Mouse (Mus musculus) kidney, adult 2 months (tissue): ENCODE results near the gene Mff.

Experiments
- CTCF ChIP-seq: fragments of 200-500 bp; conservative IDR thresholded peaks from 2 replicates; pipeline ENCODE4 v1.5.1; 2011; ENCODE audit warnings: low read depth, mild to moderate bottlenecking, control low read depth, low read length, moderate library complexity, mixed read lengths; ENCODE audit not compliant: insufficient read depth, insufficient read length
- POLR2A ChIP-seq: fragments of 200-500 bp; IDR thresholded peaks from one replicate; pipeline ENCODE4 v1.6.1; 2011; ENCODE audit warnings: low read depth, low read length, control low read depth

DNA sequence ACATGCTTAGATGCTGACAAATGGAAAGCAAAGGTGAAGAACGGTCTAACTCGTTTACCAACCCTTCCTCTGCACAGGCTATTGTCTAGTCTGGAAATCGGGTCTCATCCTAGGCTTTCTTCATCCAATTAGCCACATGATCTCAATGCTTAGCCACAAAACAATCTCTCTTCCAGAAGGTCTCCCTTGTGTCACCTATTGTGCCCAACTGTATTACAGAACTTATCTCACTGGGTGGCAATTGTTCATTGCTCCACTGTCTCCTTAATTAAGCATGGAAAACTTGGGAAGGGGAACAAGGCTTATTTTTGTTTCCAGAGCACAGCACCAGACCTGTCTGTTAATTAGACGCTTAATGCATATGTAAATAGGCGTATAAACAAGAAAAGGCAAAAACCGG is 36.8 kb upstream of the Mff start:
- no peak for TF ChIP-seq CTCF
- no peak for TF ChIP-seq POLR2A
